Mouse (Mus musculus) liver, embryonic 11.5 days (tissue): Measurements from ENCODE around the gene Clec3b. TPM values are rescaled to one million over a fixed set of nuclear protein-coding genes. Genes with fewer than 3 reads are reported as not detected.
A peak's percentile ranks its signal among the peaks of the same experiment; 100 is the strongest.

Source experiments
- ATAC-seq: fragments of 200-750 bp; cut with Nextera tagmentation; replicated peaks from 2 replicates; pipeline ENCODE4 v1.8.0; 2017; ENCODE audit warnings: moderate number of reproducible peaks, mild to moderate bottlenecking, moderate TSS enrichment, moderate library complexity; ENCODE audit not compliant: low FRiP score
- DNase-seq: peaks from one replicate; pipeline ENCODE4 v3.0.0-alpha.2; 2017; ENCODE audit warnings: low spot score
- H3K27ac ChIP-seq: fragments of 300-500 bp; sonication (generic); 2 replicates; pipeline ENCODE4 v1.5.1; 2014; ENCODE audit warnings: mild to moderate bottlenecking, low read depth, low read length, control low read depth
- H3K27me3 ChIP-seq: fragments of 300-500 bp; sonication (generic); replicated peaks from 2 replicates; pipeline ENCODE4 v1.6.1; 2014; ENCODE audit warnings: low read length, mixed read lengths; ENCODE audit not compliant: control insufficient read depth, insufficient read depth
- H3K36me3 ChIP-seq: fragments of 300-500 bp; sonication (generic); 2 replicates; pipeline ENCODE4 v1.6.1; 2014; ENCODE audit warnings: mild to moderate bottlenecking, low read length, moderate library complexity, mixed read lengths; ENCODE audit not compliant: control insufficient read depth, insufficient read depth
- H3K4me1 ChIP-seq: fragments of 300-500 bp; sonication (generic); replicated peaks from 2 replicates; pipeline ENCODE4 v1.6.1; 2014; ENCODE audit warnings: low read length, mixed read lengths; ENCODE audit not compliant: control insufficient read depth, insufficient read depth
- H3K4me2 ChIP-seq: fragments of 300-500 bp; sonication (generic); 2 replicates; pipeline ENCODE4 v1.6.1; 2014; ENCODE audit warnings: mild to moderate bottlenecking, control low read depth, moderate library complexity
- H3K4me3 ChIP-seq: fragments of 300-500 bp; sonication (generic); 2 replicates; pipeline ENCODE4 v1.5.1; 2014; ENCODE audit warnings: low read depth, low read length, control low read depth
- H3K9ac ChIP-seq: fragments of 300-500 bp; sonication (generic); 2 replicates; pipeline ENCODE4 v1.6.1; 2014; ENCODE audit warnings: low read depth, low read length, control low read depth
- H3K9me3 ChIP-seq: fragments of 300-500 bp; sonication (generic); 2 replicates; pipeline ENCODE4 v1.6.1; 2016; ENCODE audit warnings: low read length, inconsistent platforms, mixed read lengths; ENCODE audit not compliant: control insufficient read depth
- WGBS: fragments of 180-500 bp; shearing (Covaris S2); extraction: QIAGEN DNeasy Blood & Tissue Kit; methylation state at CpG from one replicate; pipeline ENCODE4 v1.1.7; 2014; 5-methylcytosine and 5-hydroxymethylcytosine counted together
- polyA plus RNA-seq: library from polyadenylated mRNA; unstranded; fragments of >200 nt; fragmentation: Nextera tagmentation; extraction: Ambion mirVana; gene quantifications from 2 replicates; pipeline ENCODE4 v1.2.1, GENCODE M21; 2014

The Clec3b gene
- polyA plus RNA-seq, 1 experiment from 2014 or later: not detected

- Histone ChIP-seq H3K4me2 (no peak overlapping the region), H3K27me3 (no peaks in the 10 kb centered on the region), H3K9me3 (no peaks in the 10 kb centered on the region), H3K9ac (no peak overlapping the region), H3K36me3 (no peaks in the 10 kb centered on the region), H3K27ac (no peak overlapping the region), H3K4me1 (no peaks in the 10 kb centered on the region), H3K4me3 (no peak overlapping the region)
- ATAC-seq (no peak), DNase-seq (no peak)
- 69% methylated on average over 2 of the region's 2 CpGs for WGBS
Observed at GRCm38 (mm10) chr9:123161792-123162191, 11.0 kb downstream of the Clec3b start.

- no peak overlapping the region for H3K27ac ChIP-seq
- 71% methylated on average over 4 of the region's 4 CpGs for WGBS
- ATAC-seq (0 out of 2 replicates have a peak, but pooled peaks have one; percentile 36), DNase-seq (no peak)
- H3K9ac ChIP-seq: no peak overlapping the region
- no peak overlapping the region for H3K4me3 ChIP-seq
- H3K9me3 ChIP-seq: no peaks in the 10 kb centered on the region
- H3K4me1 ChIP-seq: no peaks in the 10 kb centered on the region
- H3K36me3 ChIP-seq: no peaks in the 10 kb centered on the region
- no peaks in the 10 kb centered on the region for H3K27me3 ChIP-seq
- no peak overlapping the region for H3K4me2 ChIP-seq
Observed at GRCm38 (mm10) chr9:123162985-123163694, 12.4 kb downstream of the Clec3b start.

- Histone ChIP-seq H3K4me3 (no peak overlapping the region), H3K27ac (no peak overlapping the region), H3K9ac (no peak overlapping the region), H3K36me3 (no peaks in the 10 kb centered on the region), H3K9me3 (no peaks in the 10 kb centered on the region), H3K27me3 (no peaks in the 10 kb centered on the region), H3K4me1 (no peaks in the 10 kb centered on the region), H3K4me2 (no peak overlapping the region)
- no peak for ATAC-seq
- WGBS: 86% methylated on average over 3 of the region's 3 CpGs
- no peak for DNase-seq
Observed at GRCm38 (mm10) chr9:123165781-123166443, 15.2 kb downstream of the Clec3b start.

- Histone ChIP-seq H3K4me3 (no peak overlapping the region), H3K27ac (no peak overlapping the region), H3K9me3 (no peaks in the 10 kb centered on the region), H3K36me3 (no peaks in the 10 kb centered on the region), H3K9ac (no peak overlapping the region), H3K4me2 (no peak overlapping the region), H3K27me3 (no peaks in the 10 kb centered on the region), H3K4me1 (no peaks in the 10 kb centered on the region)
- no peak for ATAC-seq
- 54% methylated on average over 6 of the region's 6 CpGs for WGBS
- no peak for DNase-seq
Observed at GRCm38 (mm10) chr9:123173760-123174159, 23.0 kb downstream of the Clec3b start.

- no peak overlapping the region for H3K4me2 ChIP-seq
Observed at GRCm38 (mm10) chr9:123174356-123174755, 23.6 kb downstream of the Clec3b start.

GRCm38 (mm10) chr9:123177380-123178048 is 26.8 kb downstream of the Clec3b start:
- Histone ChIP-seq H3K36me3 (no peaks in the 10 kb centered on the region), H3K4me3 (no peak overlapping the region), H3K27me3 (no peaks in the 10 kb centered on the region), H3K27ac (no peak overlapping the region), H3K9ac (no peak overlapping the region), H3K4me2 (no peak overlapping the region), H3K9me3 (no peaks in the 10 kb centered on the region), H3K4me1 (no peaks in the 10 kb centered on the region)
- 76% methylated on average over 9 of the region's 9 CpGs for WGBS
- DNase-seq: no peak
- no peak for ATAC-seq

More at GRCm38 (mm10) chr9:123174356-123174755, 23.6 kb downstream of the Clec3b start:
- H3K9ac ChIP-seq: no peak overlapping the region
- WGBS: 86% methylated on average over 4 of the region's 4 CpGs
- H3K4me1 ChIP-seq: no peaks in the 10 kb centered on the region
- no peaks in the 10 kb centered on the region for H3K27me3 ChIP-seq
- no peaks in the 10 kb centered on the region for H3K36me3 ChIP-seq
- H3K4me3 ChIP-seq: no peak overlapping the region
- no peak overlapping the region for H3K27ac ChIP-seq
- ATAC-seq: no peak
- DNase-seq: no peak
- H3K9me3 ChIP-seq: no peaks in the 10 kb centered on the region

GRCm38 (mm10) chr9:123180003-123180402 is 29.3 kb downstream of the Clec3b start:
- DNase-seq: no peak
- Histone ChIP-seq H3K9ac (no peak overlapping the region), H3K9me3 (no peaks in the 10 kb centered on the region), H3K4me1 (no peaks in the 10 kb centered on the region), H3K27me3 (no peaks in the 10 kb centered on the region), H3K36me3 (no peaks in the 10 kb centered on the region), H3K4me3 (no peak overlapping the region), H3K27ac (no peak overlapping the region), H3K4me2 (no peak overlapping the region)
- ATAC-seq: no peak
- WGBS: 83% methylated on average over 6 of the region's 6 CpGs

- Histone ChIP-seq H3K36me3 (no peaks in the 10 kb centered on the region), H3K4me3 (no peak overlapping the region), H3K4me2 (no peak overlapping the region), H3K4me1 (no peaks in the 10 kb centered on the region), H3K27ac (no peak overlapping the region), H3K9ac (no peak overlapping the region), H3K27me3 (no peaks in the 10 kb centered on the region), H3K9me3 (no peaks in the 10 kb centered on the region)
- WGBS: 72% methylated on average over 8 of the region's 8 CpGs
- ATAC-seq (no peak), DNase-seq (no peak)
Observed at GRCm38 (mm10) chr9:123183226-123183625, 32.5 kb downstream of the Clec3b start.
